Mouse (Mus musculus) small intestine, adult 2 months (tissue): ENCODE results near the gene Zfp689.

Source experiments
- CTCF ChIP-seq: fragments of 200-500 bp; IDR thresholded peaks from 2 replicates; pipeline ENCODE4 v1.5.1; 2012; ENCODE audit warnings: low read depth, mild to moderate bottlenecking, control low read depth, inconsistent platforms, low read length, moderate library complexity, mixed read lengths; ENCODE audit not compliant: insufficient replicate concordance, insufficient read length; ENCODE audit errors: extremely low read depth
- POLR2A ChIP-seq: fragments of 200-500 bp; IDR thresholded peaks from 2 replicates; pipeline ENCODE4 v1.6.1; 2012; ENCODE audit warnings: low read depth, mild to moderate bottlenecking, control low read depth, inconsistent platforms, low read length, moderate library complexity

- no peak for TF ChIP-seq CTCF
- no peak for TF ChIP-seq POLR2A
Observed at GRCm38 (mm10) chr7:127453056-127453455, 4.1 kb upstream of the Zfp689 start.
